Mouse (Mus musculus) lung, postnatal 14 days (tissue): ENCODE data around the gene Ralgps1.
"Not testable (repeated sequence)": the region's sequence is repeated elsewhere in the genome, so short reads cannot be mapped to it uniquely, and the experiment has no call there.

Experiments used
- DNase-seq: peaks from one replicate; pipeline ENCODE4 v3.0.0; 2021

Gene Ralgps1

DNA sequence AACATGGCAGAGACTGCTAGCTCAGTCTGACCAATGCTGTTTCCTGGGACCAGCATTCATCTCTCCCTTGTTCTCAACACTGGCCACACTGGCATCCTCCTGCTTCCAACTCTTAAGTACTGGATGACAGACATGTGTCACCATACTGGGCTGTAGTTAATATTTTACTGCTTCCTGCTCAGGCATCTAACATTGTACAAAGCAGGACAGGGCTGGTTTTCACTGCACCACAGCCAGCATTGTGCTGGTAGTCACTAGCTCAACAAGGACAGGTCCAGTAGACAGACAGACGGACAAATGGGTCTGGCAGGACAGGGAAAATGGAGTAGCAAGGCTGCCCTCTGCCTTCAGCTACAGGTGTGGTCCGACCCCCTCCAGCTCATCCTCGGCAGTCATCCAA lies 10.7 kb downstream of the Ralgps1 start:
- DNase-seq, result no peak

DNA sequence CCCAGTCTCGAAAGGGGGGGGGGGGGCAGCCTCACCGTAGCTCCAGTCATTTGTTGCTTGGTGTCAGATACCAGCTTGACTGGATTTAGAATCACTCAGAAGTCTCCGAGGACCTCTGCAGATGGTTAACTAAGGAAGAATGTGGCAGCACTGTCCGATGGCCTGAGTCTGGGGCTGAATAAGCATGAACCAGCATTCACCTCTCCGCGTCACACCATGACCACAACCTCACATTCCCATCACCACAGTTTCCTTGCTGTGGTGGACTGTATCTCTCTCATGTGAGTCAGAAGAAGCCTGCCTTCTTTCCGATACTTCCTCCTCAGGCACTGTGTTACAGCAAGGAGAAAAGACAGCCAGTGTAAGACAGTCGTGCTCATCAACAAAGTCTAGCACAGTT lies 12.1 kb downstream of the Ralgps1 start:
- no peak for DNase-seq

DNA sequence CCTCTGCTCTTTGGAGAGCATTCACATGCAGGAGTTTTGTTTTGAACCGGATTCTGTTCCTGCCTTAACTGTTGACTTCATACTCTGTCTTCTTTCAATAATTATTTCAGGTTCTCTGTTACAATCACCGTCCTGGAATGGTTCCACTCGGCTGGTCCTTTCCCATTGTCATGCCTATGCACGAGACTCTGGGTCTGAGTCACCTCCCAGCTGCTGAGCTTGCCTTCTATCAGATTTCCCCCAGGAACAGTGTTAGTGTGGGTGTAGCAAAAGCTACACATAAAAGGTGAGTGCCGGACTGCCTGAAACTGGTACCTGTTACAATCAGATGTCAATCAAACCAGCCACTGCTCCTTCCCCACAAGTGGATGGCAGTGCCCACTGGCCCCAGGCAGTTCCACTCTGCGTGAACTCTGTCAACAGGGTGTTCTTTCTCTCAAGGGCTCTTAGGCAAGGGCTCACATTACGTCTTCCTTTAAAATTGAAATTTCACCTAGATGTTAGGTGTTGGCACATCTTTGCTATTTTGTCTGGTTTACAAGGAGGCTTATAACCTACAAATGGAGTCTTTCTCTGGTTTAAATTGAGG lies 13.9 kb downstream of the Ralgps1 start:
- no peak for DNase-seq

DNA sequence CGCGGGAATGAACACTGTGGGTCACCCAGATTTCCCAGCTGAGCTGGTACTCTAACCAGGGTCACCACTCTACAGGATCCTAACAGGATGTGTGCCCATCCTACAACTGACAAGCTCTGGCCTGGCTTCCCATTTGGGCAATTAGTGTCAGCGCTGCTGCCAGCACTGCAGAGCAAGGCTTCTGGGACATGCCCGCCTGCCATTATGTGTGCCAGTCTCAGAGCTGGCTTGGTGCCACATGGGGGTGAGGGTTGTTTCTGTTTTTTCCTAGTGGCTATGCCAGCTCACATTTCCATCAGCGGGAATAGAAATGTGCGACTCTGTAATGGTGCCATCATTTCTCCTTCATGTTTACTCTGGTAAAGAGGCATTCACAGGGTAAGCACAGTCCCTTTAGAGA lies 15.7 kb downstream of the Ralgps1 start:
- DNase-seq, result no peak

- no peak for DNase-seq
These were observed 17.9 kb downstream of the Ralgps1 start for GRCm38 (mm10) chr2:33353432-33353831.

GRCm38 (mm10) chr2:33351449-33351848 lies 19.8 kb downstream of the Ralgps1 start:
- no peak for DNase-seq

DNA sequence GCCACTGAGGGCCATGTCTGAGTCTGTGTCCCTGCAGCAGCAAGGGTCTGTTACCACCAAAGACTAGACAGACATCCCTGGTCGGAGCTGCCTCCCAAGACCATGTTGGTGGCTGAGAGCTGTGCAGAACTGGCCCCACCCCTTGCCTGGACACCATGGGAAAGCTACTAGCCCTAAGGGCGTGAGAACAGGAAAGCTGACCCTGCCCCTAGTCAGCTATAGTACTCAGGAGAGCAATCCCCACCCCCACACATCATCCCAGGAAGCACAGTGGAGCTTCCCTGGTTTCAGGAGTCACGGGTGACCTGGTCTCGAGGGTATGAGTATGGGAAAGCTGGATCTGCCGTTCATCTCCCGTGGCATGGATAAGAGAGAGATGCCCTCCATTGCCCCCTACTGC lies 20.4 kb downstream of the Ralgps1 start:
- no peak for DNase-seq

DNA sequence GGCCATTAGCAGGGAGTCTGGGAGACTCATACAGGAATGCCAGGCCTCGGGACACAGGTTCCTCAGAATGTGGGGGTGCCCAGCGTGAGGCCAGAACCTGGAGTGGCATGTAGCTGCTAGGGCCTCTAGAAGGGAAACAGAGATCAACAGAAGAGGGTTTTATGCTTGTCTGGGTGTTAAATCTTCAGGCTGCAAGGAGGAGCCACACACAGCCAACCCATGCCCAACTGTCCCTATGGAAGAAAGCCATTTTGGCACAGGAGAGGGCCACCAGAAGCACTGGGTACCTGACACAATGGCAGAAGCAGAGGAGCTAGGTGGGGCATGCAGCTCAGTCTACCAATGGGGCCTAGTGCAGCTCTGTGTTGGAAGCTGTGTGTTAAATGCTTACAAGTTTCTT lies 21.7 kb downstream of the Ralgps1 start:
- no peak for DNase-seq

DNA sequence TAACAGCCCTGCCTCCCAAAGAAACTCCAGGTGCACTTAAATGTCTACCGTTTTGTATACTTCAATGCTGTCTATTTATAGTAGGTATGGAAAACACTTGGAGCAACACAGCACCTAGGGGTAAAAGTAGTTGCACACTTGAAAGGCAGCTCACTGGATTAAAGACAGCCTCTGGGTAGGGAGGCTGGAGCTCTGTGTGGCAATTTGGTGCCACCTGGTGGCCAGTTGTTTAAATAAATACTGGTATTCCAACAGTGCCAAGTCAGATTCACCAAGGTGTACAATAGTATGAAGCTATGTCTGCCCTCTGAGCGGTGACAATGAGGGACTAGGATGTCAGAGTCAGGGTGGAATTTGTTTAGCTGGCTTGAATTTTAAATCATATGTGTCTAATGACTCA lies 22.2 kb downstream of the Ralgps1 start:
- DNase-seq, result peak; percentile 89

DNA sequence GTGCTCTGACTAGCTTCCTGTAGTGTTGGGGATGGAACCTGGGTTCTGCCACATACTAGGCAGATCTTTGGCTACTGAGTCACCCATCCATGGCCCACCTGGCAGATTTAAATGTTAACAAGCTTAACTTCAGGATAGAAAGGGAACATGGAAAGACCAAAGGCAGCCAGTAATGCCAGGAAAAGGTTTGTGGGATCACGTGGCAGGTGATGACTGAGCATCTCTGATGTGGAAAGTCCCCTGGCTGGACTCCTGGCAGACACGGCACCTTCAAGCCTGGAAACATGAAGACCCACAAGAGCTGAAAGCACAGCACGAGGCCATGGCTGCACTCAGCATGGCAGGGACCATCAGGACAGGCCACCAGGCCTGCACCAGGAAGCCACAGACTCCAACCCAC lies 23.0 kb downstream of the Ralgps1 start:
- no peak for DNase-seq

GRCm38 (mm10) chr2:33347607-33348006 lies 23.7 kb downstream of the Ralgps1 start:
- DNase-seq, result peak; percentile 71

GRCm38 (mm10) chr2:33346749-33347148 lies 24.5 kb downstream of the Ralgps1 start:
- DNase-seq, result no peak

DNA sequence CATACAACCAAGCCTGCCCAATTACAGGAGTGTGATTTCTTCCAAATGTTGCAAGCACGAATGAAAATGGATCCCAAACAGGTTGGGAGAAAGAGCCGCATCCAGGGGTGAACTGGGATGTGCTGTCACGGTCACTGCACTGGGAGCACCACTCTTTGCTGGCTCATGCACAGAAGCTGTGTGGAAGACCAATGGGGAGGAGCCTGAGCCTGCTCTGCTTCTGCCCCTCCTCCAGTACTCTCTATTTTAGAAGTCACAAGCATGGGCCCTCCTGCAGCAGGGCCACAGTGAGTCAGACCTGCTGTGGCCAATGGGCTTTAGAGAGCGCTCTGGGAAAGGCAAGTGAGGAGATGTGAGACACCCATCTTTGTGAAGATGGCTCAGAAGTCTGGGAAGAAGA lies 25.3 kb downstream of the Ralgps1 start:
- no peak for DNase-seq

DNA sequence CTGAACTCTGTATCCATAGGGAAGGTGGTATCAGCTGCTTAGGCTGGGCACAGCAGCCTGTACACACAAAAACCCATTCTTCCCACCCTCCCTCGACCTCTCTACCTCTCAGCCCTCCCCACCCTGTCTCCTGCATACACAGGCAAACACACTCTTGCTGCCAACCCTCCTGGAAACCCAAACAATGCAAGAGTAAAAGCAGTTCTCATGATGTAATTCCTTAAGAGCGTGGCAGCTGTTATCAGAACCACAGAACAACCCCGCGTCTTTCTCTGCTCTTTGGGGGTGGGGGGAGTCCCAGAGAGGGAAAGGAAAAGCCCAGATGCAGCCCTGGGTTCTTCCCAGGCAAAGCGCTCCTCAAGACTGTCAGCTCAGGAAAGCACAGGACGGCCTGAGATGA lies 25.8 kb downstream of the Ralgps1 start:
- no peak for DNase-seq

- DNase-seq, result no peak
These were observed 27.9 kb downstream of the Ralgps1 start for GRCm38 (mm10) chr2:33343413-33343812.

DNA sequence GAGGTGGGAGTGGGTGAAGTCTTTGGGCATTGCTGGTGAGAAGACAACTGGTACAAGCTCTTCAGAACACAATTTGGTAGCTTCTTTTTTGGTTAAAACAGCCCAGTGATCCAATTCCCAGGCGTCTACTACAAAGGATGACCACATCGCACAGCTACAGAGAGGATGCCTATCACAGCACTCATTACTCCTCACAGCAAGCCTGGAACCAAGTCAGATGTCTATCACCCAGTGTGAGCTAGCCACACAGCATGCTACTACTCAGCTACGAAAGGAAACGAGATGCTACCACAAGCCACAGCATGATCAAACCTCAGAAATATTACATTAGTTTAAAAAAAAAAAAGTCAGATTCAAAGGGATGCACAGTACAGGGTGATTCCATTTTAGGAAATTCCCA lies 29.1 kb downstream of the Ralgps1 start:
- DNase-seq, result no peak

- DNase-seq, result no peak
These were observed 35.5 kb downstream of the Ralgps1 start for GRCm38 (mm10) chr2:33335789-33336188.

DNA sequence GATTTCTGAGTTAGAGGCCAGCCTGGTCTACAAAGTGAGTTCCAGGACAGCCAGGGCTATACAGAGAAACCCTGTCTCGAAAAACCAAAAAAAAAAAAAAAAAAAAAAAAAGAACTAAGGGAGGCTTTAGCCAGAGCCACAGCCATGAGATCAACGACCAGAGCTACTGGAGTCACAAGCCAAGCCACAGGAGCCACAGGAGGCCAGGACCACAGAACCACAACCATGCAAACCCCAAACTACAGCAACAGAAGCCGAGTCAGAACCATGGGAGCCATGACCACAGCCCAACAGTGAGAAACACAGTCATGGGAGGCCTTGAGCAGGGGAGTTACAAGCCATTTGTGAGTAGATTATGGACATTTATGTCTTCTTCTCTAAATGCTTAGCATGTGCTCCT lies 41.7 kb downstream of the Ralgps1 start:
- no peak for DNase-seq

- no peak for DNase-seq
These were observed 42.3 kb downstream of the Ralgps1 start for GRCm38 (mm10) chr2:33328941-33329340.

- peak; percentile 36 for DNase-seq
These were observed 45.9 kb downstream of the Ralgps1 start for GRCm38 (mm10) chr2:33325359-33325758.

DNA sequence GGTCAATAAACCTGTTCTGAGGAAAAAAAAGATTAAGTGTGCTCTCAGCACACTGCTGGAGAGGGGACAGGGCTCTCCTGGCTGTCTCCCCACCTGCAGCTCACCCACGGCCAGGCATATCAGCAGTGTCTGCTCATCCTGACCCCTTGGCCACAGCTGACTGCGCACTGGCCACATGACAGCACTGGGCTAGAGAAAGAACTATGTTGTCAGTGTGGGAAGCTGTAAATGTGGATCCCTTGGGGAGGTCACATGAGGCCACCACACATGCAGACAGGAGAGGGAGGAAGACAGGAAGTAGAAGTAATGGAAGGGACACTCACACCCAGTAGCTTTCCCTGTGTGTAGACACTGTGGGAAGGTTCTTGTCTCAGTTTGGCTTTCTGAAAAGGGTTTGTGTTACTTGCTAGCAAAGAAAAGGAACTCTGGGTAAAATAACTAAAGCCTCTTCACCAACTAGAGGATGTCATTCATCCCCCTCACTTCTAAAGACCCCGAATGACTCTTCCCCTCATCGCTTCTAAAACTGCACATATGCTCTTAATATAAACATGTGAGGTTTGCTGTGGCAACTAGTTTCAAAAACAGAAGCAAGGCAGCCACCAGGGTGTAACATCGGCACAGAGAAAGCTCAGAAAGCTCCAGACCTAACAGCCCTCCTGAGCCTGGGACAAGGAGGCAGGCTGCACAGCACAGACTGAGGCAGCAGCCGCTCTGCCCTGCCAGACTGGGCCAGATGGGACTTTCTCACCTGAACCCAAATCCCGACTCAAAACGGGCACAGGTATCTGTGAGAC lies 47.3 kb downstream of the Ralgps1 start:
- no peak for DNase-seq

DNA sequence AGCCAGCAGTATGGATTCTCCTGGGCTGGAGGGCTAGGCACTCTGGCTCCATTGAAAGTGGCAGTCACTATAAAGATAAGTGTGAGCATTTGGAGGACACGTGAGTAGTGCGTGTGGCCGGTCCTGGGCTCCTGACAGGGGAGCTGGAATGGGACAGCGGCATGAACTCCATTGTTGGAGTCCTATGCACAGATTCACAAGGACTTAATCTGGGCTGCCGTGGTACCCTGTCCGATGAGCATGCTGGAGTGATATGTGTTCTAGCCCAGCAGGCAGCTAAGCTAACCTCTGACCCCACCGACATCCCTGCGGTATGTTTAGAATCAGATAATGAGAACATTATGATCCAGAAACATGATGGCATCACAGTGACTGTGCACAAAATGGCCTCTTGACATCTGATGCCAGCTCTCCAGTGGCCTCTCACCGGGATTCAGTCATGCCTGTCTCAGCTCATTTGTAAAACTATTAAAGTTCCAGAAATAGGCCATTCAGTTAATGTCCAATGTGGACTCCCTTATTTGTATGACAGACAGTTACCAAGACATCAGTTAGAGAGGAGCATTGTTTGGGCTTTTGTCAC lies 48.2 kb downstream of the Ralgps1 start:
- not testable (repeated sequence) for DNase-seq

DNA sequence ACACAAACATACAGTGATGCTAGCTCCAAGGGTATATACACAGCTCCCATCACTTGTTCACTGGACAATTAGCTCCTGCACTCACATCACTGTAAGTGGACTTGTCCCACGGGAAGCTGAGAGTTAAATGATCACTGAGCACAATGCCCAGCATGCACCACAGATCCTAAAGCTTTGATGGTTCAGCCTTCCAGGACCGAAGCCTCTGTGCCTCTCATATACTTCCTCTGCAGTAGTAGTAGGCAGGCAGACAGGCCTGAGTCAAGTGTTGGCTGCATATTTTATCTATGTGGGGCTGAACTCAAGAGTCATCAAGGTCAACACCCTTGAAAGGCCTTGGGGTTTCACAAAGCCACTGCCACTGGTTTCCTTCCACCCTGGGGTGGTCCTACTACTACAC lies 49.6 kb downstream of the Ralgps1 start:
- no peak for DNase-seq

- no peak for DNase-seq
These were observed 50.3 kb downstream of the Ralgps1 start for GRCm38 (mm10) chr2:33321031-33321430.
